Mouse (Mus musculus): ENCODE results near the gene Slc1a3. TPM values are rescaled to one million over a fixed set of nuclear protein-coding genes. Genes with fewer than 3 reads are reported as not detected.
A peak's percentile ranks its signal among the peaks of the same experiment; 100 is the strongest.
"Not testable (repeated sequence)": the region's sequence is repeated elsewhere in the genome, so short reads cannot be mapped to it uniquely, and the experiment has no call there.

Gene Slc1a3
- total RNA-seq, 1 experiment from 2014 or later: 12.3 TPM

GRCm38 (mm10) chr15:8709578-8709977, 986 bp downstream of the Slc1a3 start:
- DNase-seq: peak; percentile 33

DNA sequence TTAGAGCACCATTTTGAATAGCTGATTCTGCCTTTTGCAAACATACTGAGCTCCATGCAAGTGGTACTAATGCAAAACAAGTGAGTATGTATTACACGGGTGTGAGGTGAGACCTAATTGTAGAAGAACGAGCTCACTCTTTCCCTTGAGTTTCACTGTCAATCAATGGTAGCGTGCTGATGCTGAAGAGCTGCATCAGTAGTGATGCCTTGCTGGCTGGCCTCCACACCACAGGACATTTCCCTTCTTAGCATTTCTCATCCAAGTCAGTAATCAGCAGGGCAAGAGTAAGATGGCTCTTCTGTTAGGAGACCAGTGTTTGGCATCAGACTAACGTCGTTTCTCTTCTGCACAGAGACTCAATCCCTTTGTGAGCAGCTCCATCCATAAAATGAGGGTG, 4.0 kb downstream of the Slc1a3 start:
- DNase-seq: no peak

GRCm38 (mm10) chr15:8706178-8706577, 4.4 kb downstream of the Slc1a3 start:
- DNase-seq: no peak

- not testable (repeated sequence) for DNase-seq
Measured at GRCm38 (mm10) chr15:8705560-8705959, 5.0 kb downstream of the Slc1a3 start.

DNA sequence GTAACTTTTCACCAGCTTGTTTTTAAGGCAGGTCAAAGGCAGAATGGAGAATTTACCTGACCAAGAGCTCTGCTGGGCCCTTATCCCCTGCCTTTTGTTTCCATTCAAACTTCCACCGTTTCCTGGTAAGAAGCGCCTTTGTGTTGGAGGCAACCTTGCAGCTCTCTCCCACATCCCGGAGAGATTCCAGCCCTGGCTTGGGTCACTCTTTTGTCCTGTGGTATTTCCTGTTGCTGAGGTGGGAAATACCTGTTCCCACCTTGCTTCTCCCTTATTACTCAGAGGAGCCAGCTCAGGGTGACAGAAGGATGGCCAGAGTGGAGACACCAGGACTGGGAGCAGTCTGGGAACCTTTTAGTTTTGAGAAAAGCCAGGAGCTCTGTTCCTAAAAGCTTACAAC, 12.6 kb downstream of the Slc1a3 start:
- no peak for DNase-seq

DNA sequence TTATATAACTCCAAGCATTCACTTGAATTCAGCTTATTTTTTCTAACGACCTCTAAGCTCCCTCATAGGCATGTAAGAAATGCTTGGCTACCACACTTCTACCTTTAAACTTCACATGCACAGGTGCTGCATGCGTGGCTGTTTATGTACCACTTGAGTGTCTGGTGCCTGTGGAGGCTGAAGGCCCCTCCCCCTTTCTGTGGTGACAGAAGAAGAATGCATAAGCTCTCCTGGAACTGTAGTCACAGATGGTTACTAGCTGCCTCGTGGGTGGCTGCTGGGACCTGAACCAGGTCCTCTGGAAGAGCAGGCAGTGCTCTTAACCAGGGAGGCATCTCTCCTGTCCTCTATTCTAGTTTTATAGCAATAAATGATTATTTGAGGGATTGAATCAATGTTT, 13.1 kb downstream of the Slc1a3 start:
- DNase-seq: no peak

GRCm38 (mm10) chr15:8690141-8690540, 20.4 kb downstream of the Slc1a3 start:
- not testable (repeated sequence) for DNase-seq

DNA sequence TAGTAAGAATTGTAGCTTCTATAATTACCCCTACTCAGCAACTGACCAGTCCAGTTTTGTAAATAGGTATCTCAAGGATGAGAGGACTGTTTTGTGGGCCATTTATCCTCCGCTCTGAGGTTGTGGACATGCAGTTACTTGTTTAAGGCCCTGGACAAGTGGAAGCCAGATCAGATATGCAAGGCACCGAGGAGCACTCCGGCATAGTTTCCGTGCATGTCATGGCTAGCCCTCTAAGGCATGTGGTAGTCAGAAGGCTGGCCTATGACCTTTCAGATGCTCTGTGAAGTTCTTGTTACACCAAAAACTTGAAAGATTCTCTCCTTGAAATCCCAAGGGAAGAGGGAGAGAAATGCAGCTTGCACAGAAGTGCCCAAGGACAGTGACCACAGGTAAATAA, 23.7 kb downstream of the Slc1a3 start:
- DNase-seq: no peak

- no peak for DNase-seq
Measured at GRCm38 (mm10) chr15:8685506-8685905, 25.1 kb downstream of the Slc1a3 start.

GRCm38 (mm10) chr15:8684263-8684662, 26.3 kb downstream of the Slc1a3 start:
- DNase-seq: no peak

DNA sequence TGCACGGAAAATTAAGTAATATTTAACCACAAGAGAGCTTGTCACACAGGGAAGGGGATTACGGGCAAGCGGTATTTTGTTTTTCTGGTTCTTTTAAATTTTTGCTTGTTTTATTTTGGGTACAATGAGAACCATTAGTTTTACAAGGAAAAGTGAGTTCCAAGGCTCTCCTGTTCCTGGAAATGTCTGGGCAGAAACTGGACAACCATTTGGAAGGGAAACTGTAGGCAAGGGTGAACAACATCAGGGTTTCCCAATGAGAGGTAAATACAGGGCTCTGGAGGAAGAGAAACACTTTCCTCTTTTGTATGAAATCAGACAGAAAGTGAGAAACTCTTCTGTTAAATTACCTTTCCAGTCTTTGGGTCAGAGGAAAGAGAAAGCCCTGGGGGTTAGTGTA, 27.7 kb downstream of the Slc1a3 start:
- DNase-seq: no peak

- no peak for DNase-seq
Measured at GRCm38 (mm10) chr15:8682421-8682820, 28.1 kb downstream of the Slc1a3 start.

DNA sequence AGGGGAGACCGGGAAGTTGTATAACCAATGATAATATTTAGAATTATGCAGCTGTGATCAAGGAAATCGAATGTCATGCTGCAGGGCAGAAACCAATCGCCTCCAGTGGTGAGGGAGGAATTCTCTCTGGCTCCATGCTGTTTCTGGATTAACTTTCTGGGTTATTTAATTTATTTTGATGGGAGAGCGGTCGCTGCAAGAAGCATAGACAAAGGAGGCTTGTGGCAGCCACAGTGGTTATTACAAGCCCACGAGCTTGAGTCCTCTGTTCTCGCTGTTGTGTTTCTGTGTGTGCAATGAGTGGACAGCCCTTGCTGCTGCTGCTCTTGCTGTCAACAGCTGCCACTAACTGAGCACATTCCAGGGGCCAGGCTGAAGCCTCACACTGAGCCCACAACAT, 28.6 kb downstream of the Slc1a3 start:
- DNase-seq: no peak

- DNase-seq: no peak
Measured at GRCm38 (mm10) chr15:8681009-8681408, 29.6 kb downstream of the Slc1a3 start.

DNA sequence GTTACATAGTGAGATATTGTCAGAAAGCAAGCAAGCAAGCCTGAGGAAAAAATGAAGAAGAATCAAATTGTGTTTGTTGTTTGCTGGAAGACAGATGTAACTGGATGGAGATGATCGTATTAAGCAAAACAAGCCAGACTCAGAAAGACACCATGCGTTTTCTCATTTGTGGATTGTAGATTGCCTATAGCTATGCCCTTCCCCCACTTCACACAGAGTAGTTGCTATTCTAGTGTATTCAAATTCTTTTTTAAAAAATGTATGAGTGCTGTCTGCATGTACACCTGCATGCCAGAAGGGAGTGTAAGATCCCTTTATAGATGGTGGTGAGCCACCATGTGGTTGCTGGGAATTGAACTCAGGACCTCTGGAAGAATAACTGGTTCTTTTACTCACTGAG, 33.6 kb downstream of the Slc1a3 start:
- DNase-seq: no peak

GRCm38 (mm10) chr15:8676211-8676691, 34.3 kb downstream of the Slc1a3 start:
- DNase-seq: no peak

GRCm38 (mm10) chr15:8675616-8676015, 34.9 kb downstream of the Slc1a3 start:
- no peak for DNase-seq

- DNase-seq: peak; percentile 6
Measured at GRCm38 (mm10) chr15:8672532-8672931, 38.0 kb downstream of the Slc1a3 start.

DNA sequence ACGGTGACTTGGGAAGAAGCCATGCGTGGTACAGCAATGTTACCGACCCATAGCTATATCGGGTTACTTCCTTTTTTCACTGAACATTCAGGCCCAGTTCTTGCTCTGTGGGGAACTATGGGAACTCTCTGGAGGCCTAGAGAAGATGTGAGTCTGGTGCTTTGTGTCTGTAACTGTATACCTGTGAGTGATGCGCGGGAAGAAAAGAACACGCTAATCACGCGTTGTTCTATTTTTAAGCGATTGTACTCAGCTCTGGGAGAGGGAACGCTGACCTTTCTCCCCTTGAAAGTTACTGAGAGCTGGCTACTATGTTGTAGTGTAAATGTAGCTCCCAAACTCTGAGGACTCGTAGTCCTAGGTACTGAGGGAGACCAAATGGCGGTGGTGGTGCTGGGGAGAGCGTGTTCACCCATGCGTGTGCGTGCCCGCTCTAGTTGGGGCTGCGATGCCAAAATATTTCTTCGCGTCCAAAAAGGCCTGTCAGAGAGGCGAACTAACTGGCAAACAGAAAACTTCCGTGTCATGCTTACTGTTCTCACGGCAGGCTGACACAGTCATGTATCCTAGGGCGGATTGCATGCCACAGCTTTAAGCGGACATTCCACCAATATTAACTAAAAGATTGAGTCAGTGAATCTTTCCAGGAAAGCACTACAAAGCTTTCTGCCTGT, 42.6 kb downstream of the Slc1a3 start:
- DNase-seq: no peak

DNA sequence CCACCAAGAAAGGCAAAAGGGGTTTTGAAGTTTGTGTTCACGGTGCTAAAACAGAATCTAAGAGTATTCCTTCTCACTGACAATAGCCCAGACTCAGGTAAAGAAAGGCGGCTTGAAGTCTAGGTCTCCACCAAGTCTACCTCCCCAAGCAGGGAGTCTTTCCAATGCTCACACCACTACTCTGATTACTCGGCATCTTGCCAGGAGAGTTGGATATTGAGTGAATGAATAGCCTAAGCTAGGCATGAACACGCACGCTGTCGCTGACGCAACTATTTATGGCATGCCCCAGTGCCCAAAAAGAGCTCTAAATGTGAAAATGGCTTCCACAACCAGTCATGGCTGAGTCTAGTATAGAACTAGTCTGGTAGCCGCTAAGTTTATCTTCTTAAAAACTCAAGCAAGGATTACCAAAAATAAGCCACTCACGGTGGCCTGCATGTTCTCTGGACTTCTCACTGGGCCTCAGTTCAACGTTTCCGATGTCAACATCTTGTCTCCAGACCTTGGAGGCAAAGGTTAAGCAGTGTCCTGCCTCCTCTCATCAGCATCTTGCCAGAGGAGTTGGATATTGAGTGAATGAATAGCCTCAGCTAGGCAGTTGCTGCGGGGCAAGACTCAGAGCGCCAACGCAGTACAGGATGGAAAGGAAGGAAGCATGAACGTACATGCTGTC, 44.8 kb downstream of the Slc1a3 start:
- no peak for DNase-seq

- DNase-seq: peak; percentile 23
Measured at GRCm38 (mm10) chr15:8663348-8664099, 47.0 kb downstream of the Slc1a3 start.

DNA sequence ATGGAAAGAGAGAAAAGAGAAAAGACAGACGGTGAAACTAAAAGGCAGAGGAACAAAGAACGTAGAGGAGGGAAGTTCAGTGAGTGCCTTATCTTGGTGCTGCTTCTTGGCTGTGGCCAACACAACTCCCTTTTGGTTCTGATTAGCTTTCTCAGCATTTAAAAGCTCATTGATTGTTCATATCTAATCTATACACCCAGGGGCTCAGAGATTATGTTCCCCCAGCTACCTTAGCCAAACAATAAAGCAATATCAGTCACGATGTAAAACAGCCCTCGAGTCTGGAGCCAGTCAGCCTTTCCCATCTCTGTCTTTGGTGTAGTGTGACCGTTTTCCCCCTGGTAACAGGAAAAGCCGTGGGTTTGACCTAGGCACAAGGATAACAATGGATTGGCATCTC, 48.7 kb downstream of the Slc1a3 start:
- DNase-seq: no peak

GRCm38 (mm10) chr15:8659977-8660376, 50.6 kb downstream of the Slc1a3 start:
- DNase-seq: no peak

Measured in adrenal gland, postnatal 14 days (tissue).